Mouse (Mus musculus) T-helper 2 cell (primary cell): Measurements from ENCODE around the gene Mfsd4b3.
"Not testable (repeated sequence)": the region's sequence is repeated elsewhere in the genome, so short reads cannot be mapped to it uniquely, and the experiment has no call there.

Experiments used
- in situ Hi-C: fragments of 300-600 bp; cut with MboI, MseI; formaldehyde crosslinking; loops from one replicate; pipeline ENCODE4 v1.15.1; 2025; ENCODE audit warnings: high pct_unique_total_duplicates

Mfsd4b3 gene

GRCm38 (mm10) chr10:39959761-39960440, at the start of gene Mfsd4b3:
Mfsd4b3 (minus strand) TSS chr10:39960153.
- in situ Hi-C loops, result loop anchor here (5.0 kb wide), 3 partner anchors 58 to 252 kb away; no protein-coding TSS in a partner anchor

- in situ Hi-C loops, result no loop called here
Observed at GRCm38 (mm10) chr10:40009591-40009990, 49.6 kb upstream of the Mfsd4b3 start.

DNA sequence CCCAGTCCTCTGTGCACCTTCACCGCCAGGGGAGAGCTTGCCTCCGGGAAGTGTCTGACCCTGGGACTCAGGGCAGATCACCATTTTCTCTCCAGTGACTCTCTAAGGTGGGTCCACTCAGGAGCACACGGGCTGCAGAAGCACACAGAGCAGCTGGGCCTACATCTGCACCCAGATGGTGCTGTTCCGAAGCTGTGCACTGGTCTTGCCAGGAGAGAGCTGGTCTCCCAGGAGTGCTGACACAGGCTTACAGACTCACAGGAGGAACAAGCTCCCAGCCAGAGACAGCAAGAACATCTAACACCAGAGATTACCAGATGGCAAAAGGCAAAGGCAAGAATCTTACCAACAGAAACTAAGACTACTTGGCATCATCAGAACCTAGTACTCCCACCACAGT, 48.9 kb upstream of the Mfsd4b3 start:
- in situ Hi-C loops, result not testable (repeated sequence)

DNA sequence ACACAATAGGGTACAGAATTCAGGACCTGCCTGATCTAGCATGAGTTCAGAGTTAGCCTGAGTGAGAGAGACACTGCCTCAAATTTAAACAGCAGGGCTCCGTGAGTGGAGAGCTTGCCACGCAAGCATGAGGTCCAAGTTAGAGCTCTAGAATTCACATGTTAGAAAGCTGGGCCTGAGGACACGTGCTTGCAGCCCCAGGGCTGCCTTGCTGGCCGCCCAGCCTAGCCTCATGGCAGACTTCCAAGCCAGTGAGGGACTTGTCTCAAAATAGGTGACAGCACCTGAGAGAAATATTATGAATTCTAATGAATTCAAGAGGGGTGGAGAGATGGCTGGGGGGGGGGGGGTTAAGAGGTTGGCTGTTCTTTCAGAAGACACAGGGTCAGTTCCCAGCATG, 48.0 kb upstream of the Mfsd4b3 start:
- in situ Hi-C loops, result no loop called here

DNA sequence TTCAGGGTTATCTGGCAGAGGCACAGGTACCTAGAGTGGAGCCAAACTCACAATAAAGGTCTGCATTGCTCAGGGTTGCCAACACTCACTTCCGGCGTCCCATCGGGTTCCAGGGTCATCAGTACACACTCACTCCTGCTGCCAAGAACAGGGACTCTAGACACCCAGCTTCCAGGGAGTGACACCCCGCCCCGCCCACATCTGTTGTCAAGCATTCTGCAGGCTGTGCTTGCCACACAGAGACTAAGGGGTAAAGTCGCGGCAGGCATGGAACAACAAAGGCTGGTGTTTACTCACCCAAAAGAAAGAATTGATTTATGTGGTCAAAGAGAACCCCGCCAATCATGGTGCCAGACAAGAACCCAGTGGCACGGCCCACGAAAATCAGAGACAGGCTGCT, 47.0 kb upstream of the Mfsd4b3 start:
- in situ Hi-C loops, result no loop called here

- in situ Hi-C loops, result no loop called here
Observed at GRCm38 (mm10) chr10:40000746-40001145, 40.8 kb upstream of the Mfsd4b3 start.

GRCm38 (mm10) chr10:39991155-39991554, 31.2 kb upstream of the Mfsd4b3 start:
- in situ Hi-C loops, result no loop called here

DNA sequence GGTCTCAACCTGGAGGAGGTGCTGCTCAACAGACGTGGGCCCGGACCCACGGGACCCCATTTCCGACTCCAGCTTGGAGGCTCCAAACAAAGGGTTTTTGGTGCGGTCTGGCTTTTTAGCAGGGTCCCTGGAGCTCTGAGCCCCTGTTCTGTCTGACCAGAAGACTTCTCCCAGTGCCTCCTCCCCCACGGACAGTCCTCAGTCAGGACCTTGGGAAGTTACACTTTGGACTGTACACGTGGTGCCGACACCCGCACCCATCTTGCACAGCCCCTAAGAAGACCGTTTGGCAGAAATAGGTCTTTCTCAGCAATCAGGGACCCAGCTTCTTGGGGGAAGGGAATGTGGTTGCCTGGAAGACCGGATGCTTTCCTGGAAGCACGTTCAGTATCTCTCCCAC, 26.5 kb upstream of the Mfsd4b3 start, which contains the start of gene Mfsd4b5:
TSS of gene Mfsd4b5 (minus strand) at position 181 of the 400 bp plus-strand sequence.
- in situ Hi-C loops, result no loop called here

- in situ Hi-C loops, result no loop called here
Observed at GRCm38 (mm10) chr10:39982604-39983003, 22.7 kb upstream of the Mfsd4b3 start.

GRCm38 (mm10) chr10:39978231-39978630, 18.3 kb upstream of the Mfsd4b3 start:
- in situ Hi-C loops, result no loop called here

DNA sequence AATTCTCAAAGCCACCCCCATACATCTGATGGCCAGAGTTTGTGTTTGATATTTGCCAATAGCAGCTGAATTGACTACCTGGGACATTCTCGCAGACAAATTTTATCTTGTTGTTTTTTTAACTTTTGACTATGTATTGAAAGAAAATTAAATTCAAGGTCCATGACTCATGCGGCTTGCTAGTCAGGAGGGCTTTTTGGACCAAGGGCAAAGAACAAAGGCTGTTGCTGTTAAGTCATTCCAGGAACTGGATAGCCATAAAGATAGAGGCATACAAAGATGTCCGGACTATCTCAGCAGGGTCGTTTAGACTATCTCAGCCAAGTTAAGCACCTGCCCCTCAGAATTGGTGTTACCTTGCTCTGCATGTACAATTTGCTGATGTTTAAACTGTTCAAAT, 17.4 kb upstream of the Mfsd4b3 start:
- in situ Hi-C loops, result no loop called here

GRCm38 (mm10) chr10:39975771-39976170, 15.8 kb upstream of the Mfsd4b3 start:
- in situ Hi-C loops, result no loop called here

DNA sequence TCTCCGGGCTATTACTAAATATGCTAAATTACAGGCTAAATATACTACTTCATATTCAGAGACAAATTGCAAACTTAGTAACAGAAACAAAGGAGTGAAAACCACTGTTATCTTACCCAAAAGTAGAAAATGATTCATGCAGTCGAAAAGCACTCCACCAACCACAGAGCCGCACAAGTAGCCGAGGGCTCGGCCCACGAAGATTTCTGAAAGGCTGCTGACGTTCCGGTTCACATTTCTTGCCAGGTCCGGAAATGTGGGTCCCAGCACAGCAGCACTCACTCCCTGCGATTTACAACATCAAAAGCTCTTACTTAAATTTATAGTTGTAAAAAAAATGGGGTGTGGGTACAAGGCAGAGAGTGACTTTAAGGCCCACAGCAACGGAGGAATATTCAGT, 15.0 kb upstream of the Mfsd4b3 start:
- in situ Hi-C loops, result no loop called here

DNA sequence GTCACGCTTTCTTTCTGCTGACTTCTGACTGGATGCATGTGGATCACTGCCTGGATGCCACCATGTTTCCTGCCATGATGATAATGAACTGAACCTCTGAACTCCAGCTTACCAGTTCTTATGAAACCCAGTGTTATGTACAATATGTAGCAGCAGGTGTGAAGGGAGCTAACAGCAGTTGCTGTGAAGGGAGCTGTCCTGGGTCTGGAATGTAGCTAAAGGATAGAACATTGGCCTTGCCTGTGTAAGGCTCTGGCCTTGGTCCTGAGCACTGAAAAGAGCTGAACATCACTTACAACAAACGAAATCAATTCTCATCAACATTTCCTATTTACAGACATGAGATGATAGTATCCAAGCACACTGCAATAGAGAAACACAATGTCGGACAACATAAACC, 7.6 kb upstream of the Mfsd4b3 start:
- in situ Hi-C loops, result no loop called here

DNA sequence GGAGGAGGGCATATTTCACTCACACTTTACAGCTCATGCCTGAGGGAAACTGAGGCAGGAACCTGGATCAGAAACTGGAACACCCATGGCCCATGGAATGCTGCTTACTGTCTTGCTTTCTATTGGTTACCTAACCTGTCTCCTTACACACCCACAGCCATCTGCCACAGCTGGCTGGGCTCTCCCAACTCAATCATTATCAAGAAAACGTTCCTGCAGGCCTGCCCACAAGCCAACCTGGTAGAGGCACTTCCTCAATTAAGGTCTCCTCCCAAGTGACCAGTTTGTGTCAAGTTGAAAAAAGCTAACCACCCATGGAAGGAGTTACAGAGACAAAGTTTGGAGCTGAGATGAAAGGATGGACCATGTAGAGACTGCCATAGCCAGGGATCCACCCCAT, 2.0 kb upstream of the Mfsd4b3 start:
- in situ Hi-C loops, result loop anchor here (5.0 kb wide), 3 partner anchors 60 to 250 kb away; no protein-coding TSS in a partner anchor

- in situ Hi-C loops, result loop anchor here (5.0 kb wide), 3 partner anchors 58 to 252 kb away; no protein-coding TSS in a partner anchor
Observed at GRCm38 (mm10) chr10:39960441-39960822, 479 bp upstream of the Mfsd4b3 start.

DNA sequence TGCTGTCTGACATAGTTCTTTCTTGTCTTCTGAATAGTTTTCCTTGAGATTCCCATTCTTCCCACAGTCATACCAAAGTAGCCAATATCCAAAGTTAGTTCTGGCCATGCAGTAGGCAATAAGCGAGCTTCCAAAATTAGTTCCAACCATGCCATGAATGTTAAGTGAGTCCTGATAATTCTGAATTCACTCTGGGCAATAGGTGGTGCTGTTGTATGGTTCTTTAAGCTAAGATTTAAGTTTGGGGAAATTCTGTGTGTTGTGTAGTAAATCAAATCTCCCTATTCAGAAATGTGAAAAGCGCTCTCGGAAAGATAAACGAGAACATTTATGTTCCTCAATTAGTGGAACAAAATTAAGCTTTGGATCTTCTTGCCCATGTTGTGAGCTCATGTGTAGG, 1.7 kb downstream of the Mfsd4b3 start:
- in situ Hi-C loops, result no loop called here

DNA sequence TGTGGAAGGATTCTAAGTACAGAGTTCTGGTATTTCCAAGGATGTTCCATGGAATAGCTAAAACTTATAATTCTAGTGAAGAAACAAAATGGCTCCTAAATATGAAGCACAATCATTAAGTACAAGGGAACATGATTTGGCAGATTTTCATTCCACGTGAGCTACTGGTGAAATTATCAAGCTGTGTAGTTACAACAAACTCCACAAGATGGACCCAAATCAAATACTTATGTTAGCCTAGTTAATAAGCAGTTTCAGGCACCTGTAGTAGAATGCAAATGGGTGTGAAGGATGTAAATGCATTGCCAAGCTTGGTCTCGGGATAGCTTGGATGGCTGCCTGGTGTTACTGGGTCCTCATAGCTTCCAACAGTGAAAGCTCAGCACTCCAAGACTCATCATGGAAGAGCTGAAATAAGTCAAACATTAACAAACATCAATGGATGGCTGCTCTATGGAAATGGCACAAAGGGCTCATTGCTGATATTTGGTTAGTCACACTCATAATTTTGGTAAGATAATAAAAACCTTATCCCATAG, 3.5 kb downstream of the Mfsd4b3 start:
- in situ Hi-C loops, result no loop called here

DNA sequence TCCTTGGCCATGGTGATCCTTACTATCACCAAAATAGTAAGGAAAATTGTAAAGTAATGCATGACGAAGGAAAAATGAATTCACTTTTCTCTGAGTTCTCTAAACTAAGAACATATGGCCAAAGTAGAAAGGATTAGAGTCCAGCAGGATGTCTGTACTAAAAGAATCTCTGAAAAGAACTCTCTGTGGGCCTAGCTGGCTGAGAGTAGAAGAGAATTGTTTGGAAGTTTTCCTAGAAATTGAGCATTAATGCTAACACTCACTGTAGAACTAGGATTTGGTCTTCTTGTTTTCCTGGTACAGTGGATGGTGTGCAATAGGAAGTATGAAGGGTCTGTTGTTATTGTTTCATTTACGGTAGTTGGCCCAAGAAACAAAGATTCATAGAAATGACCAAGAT, 4.8 kb downstream of the Mfsd4b3 start:
- in situ Hi-C loops, result no loop called here

- in situ Hi-C loops, result no loop called here
Observed at GRCm38 (mm10) chr10:39949377-39949954, 10.5 kb downstream of the Mfsd4b3 start.

DNA sequence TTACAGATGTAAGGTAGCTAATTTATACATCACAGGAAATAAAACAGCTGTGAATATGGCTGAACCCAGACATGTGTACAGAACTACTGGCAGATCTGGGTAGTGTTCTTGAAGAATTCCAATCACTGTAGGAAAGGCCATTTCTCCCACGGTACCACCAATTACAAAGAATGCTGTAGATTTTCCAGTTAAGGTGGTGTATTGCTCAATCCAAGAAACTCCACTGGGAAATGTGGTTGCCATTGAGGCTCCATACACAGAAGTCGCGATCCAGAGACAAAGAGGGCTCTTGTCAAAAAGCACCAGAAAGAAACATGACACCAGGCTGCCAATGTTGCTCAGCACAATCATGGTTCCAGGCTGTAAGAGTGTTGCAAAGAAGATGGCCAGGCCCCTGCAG, 12.8 kb downstream of the Mfsd4b3 start:
- in situ Hi-C loops, result not testable (repeated sequence)

- in situ Hi-C loops, result no loop called here
Observed at GRCm38 (mm10) chr10:39936553-39936952, 23.4 kb downstream of the Mfsd4b3 start.

- in situ Hi-C loops, result no loop called here
Observed at GRCm38 (mm10) chr10:39926616-39927139, 33.3 kb downstream of the Mfsd4b3 start, which contains the start of gene Mfsd4b2. Mfsd4b2 (minus strand) TSS chr10:39926923.
